ENCODE assay signal across 8 mouse cellular contexts in the genomic region with DNA sequence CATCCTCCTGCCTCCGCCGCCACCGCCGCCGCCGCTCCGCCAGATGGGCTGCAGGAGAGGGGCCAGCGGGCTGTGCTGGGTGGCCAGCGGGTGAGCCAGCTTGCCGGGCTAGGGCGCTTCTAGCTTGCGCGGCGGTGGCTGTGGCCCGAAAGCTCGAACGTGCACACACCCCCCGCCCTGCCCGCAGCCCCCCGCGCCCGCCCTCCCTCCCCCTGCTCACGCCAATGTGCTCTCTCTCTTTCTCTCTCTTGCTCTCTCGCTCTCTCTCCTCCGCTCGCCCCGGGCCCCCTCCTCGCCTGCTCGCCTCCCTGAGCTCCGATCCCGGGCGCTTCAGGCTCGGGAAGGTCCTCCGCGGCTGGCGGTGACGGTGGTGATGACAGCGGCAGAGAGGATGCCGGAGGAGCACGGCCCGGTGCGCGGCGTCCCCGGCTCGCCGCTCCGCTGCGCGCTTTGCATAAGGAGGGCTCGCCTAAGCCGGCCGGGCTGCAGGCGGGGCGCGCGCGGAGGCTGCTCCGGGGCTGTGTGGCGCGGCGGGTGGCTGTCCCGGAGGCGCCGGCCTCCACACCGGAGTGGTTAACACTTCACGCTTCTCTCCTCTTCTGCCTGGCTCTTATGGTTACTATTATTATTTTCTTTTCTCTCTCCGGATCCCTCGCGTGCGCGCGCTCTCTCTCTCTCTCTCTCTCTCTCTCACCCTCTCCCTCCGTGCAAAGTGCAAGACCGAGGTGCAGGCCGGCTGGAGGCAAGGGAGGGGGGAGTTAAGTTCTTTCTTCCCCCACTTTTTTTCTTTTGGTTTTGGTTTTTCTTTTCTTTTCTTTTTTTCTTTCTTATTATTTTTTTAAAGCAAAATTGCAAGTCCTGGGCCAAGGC. TPM values are rescaled to one million over a fixed set of nuclear protein-coding genes. Genes with fewer than 3 reads are reported as not detected.
DNase-seq lines count a peak whose midpoint lies in the region; ATAC-seq lines count a peak whose summit lies in the region.

No protein-coding gene starts in this region.

- under 1% methylated on average over 50 of the region's 76 CpGs for WGBS in intestine, embryonic 16.5 days

- H3K4me3 ChIP-seq in intestine, embryonic 16.5 days (ENCODE audit: low read length), result peak overlapping the region; percentile 89

- H3K36me3 ChIP-seq in intestine, embryonic 16.5 days (ENCODE audit: control insufficient read depth, insufficient read depth, low read length), result no peaks in the 10 kb centered on the region

- H3K27me3 ChIP-seq in intestine, embryonic 16.5 days (replicated peaks; ENCODE audit: control insufficient read depth, insufficient read depth, low read length), result no peaks in the 10 kb centered on the region

- peak overlapping the region; percentile 99 for H3K27ac ChIP-seq in intestine, embryonic 16.5 days (ENCODE audit: low read length)

- H3K4me2 ChIP-seq in intestine, embryonic 16.5 days (ENCODE audit: low read depth, low read length), result peak overlapping the region; percentile 76

- peak; percentile 57 for ATAC-seq in granulocyte monocyte progenitor cell, adult 5-6 weeks (replicated peaks; ENCODE audit: poor library complexity, severe bottlenecking)
- ATAC-seq in intestine, embryonic 16.5 days, result peak; percentile 78

- no peaks in the 10 kb centered on the region for H3K9me3 ChIP-seq in intestine, embryonic 16.5 days (ENCODE audit: control insufficient read depth, low read length)

- H3K9ac ChIP-seq in intestine, embryonic 16.5 days (ENCODE audit: low read depth, low read length), result peak overlapping the region; percentile 94

- peaks cover 15% of the 10 kb centered on the region for H3K4me1 ChIP-seq in intestine, embryonic 16.5 days (ENCODE audit: control insufficient read depth, insufficient read depth, low read length)

- peak; percentile 69 to 74 for DNase-seq in adrenal gland, adult 18-20 months (ENCODE audit: low spot score in 2 of 2)
- DNase-seq in embryo, embryonic 11 days, result peak; percentile 87
- DNase-seq in left cerebral cortex, postnatal 4 days, result peak; percentile 75
- peak; percentile 73 for DNase-seq in mesoderm, embryonic 11.5 days (ENCODE audit: low read depth, low spot score)
- DNase-seq in right cerebral cortex, postnatal 25 days, result peak; percentile 63
- peak; percentile 59 to 67 for DNase-seq in urinary bladder, postnatal 36 days (ENCODE audit: low spot score in 2 of 2)

- intact Hi-C loops in left cerebral cortex, postnatal 4 days (cut with DNase I), result loop anchor here (5.0 to 10.0 kb wide), 4 partner anchors 552 to 1255 kb away; no protein-coding TSS in a partner anchor

RNA-seq across cellular contexts. Expression of a gene that starts 0.5 kb away (rescaled TPM):
- total RNA-seq in adrenal gland, adult 18-20 months (2021), result 10 to 100 TPM; 16.3 to 27.1 TPM
- total RNA-seq in granulocyte monocyte progenitor cell, adult 5-6 weeks (2014; fragmentation: Nextera tagmentation), result not detected in 2 replicates
- 0.15 and 0.34 TPM in 2 replicates for total RNA-seq in granulocyte monocyte progenitor cell, adult 5-6 weeks (2017)
- 10.9 and 12.3 TPM in 2 replicates for polyA plus RNA-seq in intestine, embryonic 16.5 days (2015; fragmentation: Nextera tagmentation; extraction: Ambion mirVana)
- total RNA-seq in left cerebral cortex, postnatal 4 days (2021), result 10 to 100 TPM; 37.8 to 41.9 TPM

Comparison
In these comparisons a context has a peak if more than half of its experiments do, and no peak if none do; other contexts are left out.
1. Peak in every context shown above with its lines: DNase-seq, ATAC-seq, H3K4me3 ChIP-seq and H3K27ac ChIP-seq.
2. RNA of a gene that starts 0.5 kb away (total RNA-seq): 37.8 to 41.9 TPM in left cerebral cortex, postnatal 4 days and 16.3 to 27.1 TPM in adrenal gland, adult 18-20 months; 0.15 to 0.34 TPM in granulocyte monocyte progenitor cell, adult 5-6 weeks; every median in the first group is over 10 times any median in the second.